ENCODE assay signal across 1 mouse cellular context in genomic region chr11:22965503-22965902, GRCm38 (mm10).
TF ChIP-seq lines count a peak whose summit lies in the region.

No protein-coding gene starts in this region.

TF ChIP-seq in MEL, 35 proteins besides CTCF, POLR2A, EP300 and RAD21:
- no peak for TF ChIP-seq ETS1 (IDR thresholded peaks at IDR 0.05; ENCODE audit: low read depth, low read length)
- no peak for TF ChIP-seq TCF12 (IDR thresholded peaks at IDR 0.05; ENCODE audit: low read depth, low read length)
- TF ChIP-seq MYC (IDR thresholded peaks at IDR 0.05; ENCODE audit: low read depth, low read length): peak; percentile 57
- TF ChIP-seq SMC3 (IDR thresholded peaks at IDR 0.05; ENCODE audit: low read depth, low read length): peak; percentile 56
- no peak for TF ChIP-seq ELF1 (IDR thresholded peaks at IDR 0.05; ENCODE audit: low read depth, low read length)
- peak; percentile 87 for TF ChIP-seq ZNF384 (IDR thresholded peaks at IDR 0.05; ENCODE audit: low read depth, low read length)
